Mouse (Mus musculus) hindbrain, embryonic 14.5 days (tissue): ENCODE data around the gene Mapkapk3. TPM values are rescaled to one million over a fixed set of nuclear protein-coding genes. Genes with fewer than 3 reads are reported as not detected.
A peak's percentile ranks its signal among the peaks of the same experiment; 100 is the strongest.

ENCODE experiments used
- ATAC-seq: fragments of 200-750 bp; cut with Nextera tagmentation; 2 replicates; pipeline ENCODE4 v1.8.0; 2017; ENCODE audit warnings: moderate number of reproducible peaks, mild to moderate bottlenecking, moderate TSS enrichment, moderate library complexity; ENCODE audit not compliant: low FRiP score
- DNase-seq: peaks from one replicate; pipeline ENCODE4 v3.0.0-alpha.2; 2015; ENCODE audit warnings: low spot score
- H3K27ac ChIP-seq: fragments of 300-500 bp; sonication (generic); 2 replicates; pipeline ENCODE4 v1.5.1; 2014; ENCODE audit warnings: mild to moderate bottlenecking, moderate library complexity
- H3K27me3 ChIP-seq: fragments of 300-500 bp; sonication (generic); 2 replicates; pipeline ENCODE4 v1.6.1; 2014; ENCODE audit warnings: mild to moderate bottlenecking, low read length, mixed read lengths; ENCODE audit not compliant: control insufficient read depth, insufficient read depth
- H3K36me3 ChIP-seq: fragments of 300-500 bp; sonication (generic); replicated peaks from 2 replicates; pipeline ENCODE4 v1.6.1; 2014; ENCODE audit not compliant: control insufficient read depth, insufficient read depth
- H3K4me1 ChIP-seq: fragments of 300-500 bp; sonication (generic); replicated peaks from 2 replicates; pipeline ENCODE4 v1.6.1; 2014; ENCODE audit warnings: antibody characterized with exemption, low read length, mixed read lengths; ENCODE audit not compliant: control insufficient read depth, insufficient read depth
- H3K4me2 ChIP-seq: fragments of 300-500 bp; sonication (generic); replicated peaks from 2 replicates; pipeline ENCODE4 v1.6.1; 2014; ENCODE audit warnings: mild to moderate bottlenecking, moderate library complexity
- H3K4me3 ChIP-seq: fragments of 300-500 bp; sonication (generic); replicated peaks from 2 replicates; pipeline ENCODE4 v1.5.1; 2014; ENCODE audit warnings: mild to moderate bottlenecking, low read length
- H3K9ac ChIP-seq: fragments of 300-500 bp; sonication (generic); 2 replicates; pipeline ENCODE4 v1.6.1; 2014
- H3K9me3 ChIP-seq: fragments of 300-500 bp; sonication (generic); 2 replicates; pipeline ENCODE4 v1.6.1; 2016; ENCODE audit warnings: low read length; ENCODE audit not compliant: control insufficient read depth
- WGBS: fragments of 180-500 bp; shearing (Covaris S2); extraction: QIAGEN DNeasy Blood & Tissue Kit; methylation state at CpG from one replicate; pipeline ENCODE4 v1.1.7; 2014; 5-methylcytosine and 5-hydroxymethylcytosine counted together
- polyA plus RNA-seq: library from polyadenylated mRNA; unstranded; fragments of >200 nt; fragmentation: Nextera tagmentation; extraction: Ambion mirVana; gene quantifications from 2 replicates; pipeline ENCODE4 v1.2.1, GENCODE M21; 2014

Mapkapk3 gene
- polyA plus RNA-seq, 1 experiment from 2014 or later = 2.3 TPM

- ATAC-seq (no peak), DNase-seq (no peak)
- H3K36me3 ChIP-seq = peaks cover 17% of the 10 kb centered on the region
- H3K4me3 ChIP-seq = no peak overlapping the region
- H3K4me1 ChIP-seq = no peaks in the 10 kb centered on the region
- H3K4me2 ChIP-seq = no peak overlapping the region
- H3K9ac ChIP-seq = no peak overlapping the region
- H3K9me3 ChIP-seq = no peaks in the 10 kb centered on the region
- 92% methylated on average over 16 of the region's 16 CpGs for WGBS
- H3K27me3 ChIP-seq = no peaks in the 10 kb centered on the region
- no peak overlapping the region for H3K27ac ChIP-seq
Observed at GRCm38 (mm10) chr9:107327879-107328620, 38.4 kb upstream of the Mapkapk3 start.

- DNase-seq (no peak), ATAC-seq (no peak)
- Histone ChIP-seq H3K27me3 (no peaks in the 10 kb centered on the region), H3K4me1 (no peaks in the 10 kb centered on the region), H3K27ac (no peak overlapping the region), H3K36me3 (peaks cover 8% of the 10 kb centered on the region), H3K9ac (no peak overlapping the region), H3K9me3 (no peaks in the 10 kb centered on the region), H3K4me2 (no peak overlapping the region), H3K4me3 (no peak overlapping the region)
- 80% methylated on average over 7 of the region's 7 CpGs for WGBS
Observed at GRCm38 (mm10) chr9:107325904-107326303, 36.2 kb upstream of the Mapkapk3 start.

- no peaks in the 10 kb centered on the region for H3K9me3 ChIP-seq
- H3K27me3 ChIP-seq = no peaks in the 10 kb centered on the region
- no peak overlapping the region for H3K4me2 ChIP-seq
- no peak overlapping the region for H3K27ac ChIP-seq
- DNase-seq (no peak), ATAC-seq (no peak)
- no peaks in the 10 kb centered on the region for H3K4me1 ChIP-seq
- H3K4me3 ChIP-seq = no peak overlapping the region
- H3K36me3 ChIP-seq = peaks cover 8% of the 10 kb centered on the region
- WGBS = 59% methylated on average over 4 of the region's 4 CpGs
- no peak overlapping the region for H3K9ac ChIP-seq
Observed at GRCm38 (mm10) chr9:107324799-107325561, 35.3 kb upstream of the Mapkapk3 start.

- H3K4me3 ChIP-seq = no peak overlapping the region
- ATAC-seq = no peak
- H3K27me3 ChIP-seq = no peaks in the 10 kb centered on the region
- WGBS = 65% methylated on average over 6 of the region's 6 CpGs
- H3K36me3 ChIP-seq = peaks cover 8% of the 10 kb centered on the region
- H3K9me3 ChIP-seq = no peaks in the 10 kb centered on the region
- no peaks in the 10 kb centered on the region for H3K4me1 ChIP-seq
- peak; percentile 52 for DNase-seq
- no peak overlapping the region for H3K9ac ChIP-seq
- H3K4me2 ChIP-seq = no peak overlapping the region
- H3K27ac ChIP-seq = no peak overlapping the region
Observed at GRCm38 (mm10) chr9:107323558-107323957, 33.9 kb upstream of the Mapkapk3 start.

GRCm38 (mm10) chr9:107322461-107323050, 32.9 kb upstream of the Mapkapk3 start:
- WGBS = 91% methylated on average over 8 of the region's 8 CpGs
- Histone ChIP-seq H3K27me3 (no peaks in the 10 kb centered on the region), H3K9ac (no peak overlapping the region), H3K4me2 (no peak overlapping the region), H3K36me3 (peaks cover 4% of the 10 kb centered on the region; the same call in 1 of the 2 replicates), H3K9me3 (no peaks in the 10 kb centered on the region), H3K4me1 (no peaks in the 10 kb centered on the region), H3K27ac (no peak overlapping the region), H3K4me3 (no peak overlapping the region)
- DNase-seq (no peak), ATAC-seq (no peak)

- no peak overlapping the region for H3K4me3 ChIP-seq
- H3K4me1 ChIP-seq = no peaks in the 10 kb centered on the region
- H3K27ac ChIP-seq = no peak overlapping the region
- WGBS = 92% methylated on average over 2 of the region's 2 CpGs
- H3K9me3 ChIP-seq = no peaks in the 10 kb centered on the region
- no peak overlapping the region for H3K9ac ChIP-seq
- H3K27me3 ChIP-seq = no peaks in the 10 kb centered on the region
- no peak for ATAC-seq
- no peak for DNase-seq
- no peak overlapping the region for H3K4me2 ChIP-seq
- no peaks in the 10 kb centered on the region for H3K36me3 ChIP-seq
Observed at GRCm38 (mm10) chr9:107315791-107316190, 26.1 kb upstream of the Mapkapk3 start.

GRCm38 (mm10) chr9:107313926-107314325, 24.2 kb upstream of the Mapkapk3 start:
- no peaks in the 10 kb centered on the region for H3K27me3 ChIP-seq
- H3K9ac ChIP-seq = no peak overlapping the region
- no peak overlapping the region for H3K4me3 ChIP-seq
- no peak overlapping the region for H3K27ac ChIP-seq
- no peaks in the 10 kb centered on the region for H3K4me1 ChIP-seq
- no peaks in the 10 kb centered on the region for H3K9me3 ChIP-seq
- DNase-seq (no peak), ATAC-seq (no peak)
- WGBS = 84% methylated on average over 3 of the region's 3 CpGs
- no peak overlapping the region for H3K4me2 ChIP-seq
- H3K36me3 ChIP-seq = no peaks in the 10 kb centered on the region

GRCm38 (mm10) chr9:107312811-107313584, 23.3 kb upstream of the Mapkapk3 start:
- ATAC-seq = no peak
- no peaks in the 10 kb centered on the region for H3K4me1 ChIP-seq
- 73% methylated on average over 10 of the region's 10 CpGs for WGBS

GRCm38 (mm10) chr9:107309600-107309999, 19.9 kb upstream of the Mapkapk3 start:
- DNase-seq (no peak), ATAC-seq (no peak)
- H3K27ac ChIP-seq = no peak overlapping the region
- no peak overlapping the region for H3K4me3 ChIP-seq
- H3K4me2 ChIP-seq = no peak overlapping the region
- no peak overlapping the region for H3K9ac ChIP-seq
- 77% methylated on average over 5 of the region's 5 CpGs for WGBS
- no peaks in the 10 kb centered on the region for H3K4me1 ChIP-seq
- no peaks in the 10 kb centered on the region for H3K27me3 ChIP-seq
- no peaks in the 10 kb centered on the region for H3K9me3 ChIP-seq
- no peaks in the 10 kb centered on the region for H3K36me3 ChIP-seq

More at GRCm38 (mm10) chr9:107312811-107313584, 23.3 kb upstream of the Mapkapk3 start:
- no peak overlapping the region for H3K4me3 ChIP-seq
- H3K27ac ChIP-seq = no peak overlapping the region
- no peak overlapping the region for H3K4me2 ChIP-seq
- H3K9ac ChIP-seq = no peak overlapping the region
- DNase-seq = no peak
- no peaks in the 10 kb centered on the region for H3K9me3 ChIP-seq
- no peaks in the 10 kb centered on the region for H3K36me3 ChIP-seq
- H3K27me3 ChIP-seq = no peaks in the 10 kb centered on the region
